Mouse (Mus musculus) hindlimb bud, embryonic 11.5 days (tissue): ENCODE measurements around the gene Pola2.

ENCODE experiments used
- DNase-seq: peaks from one replicate; pipeline ENCODE4 v3.0.0-alpha.2; 2012; ENCODE audit warnings: low read depth, low spot score; ENCODE audit errors: extremely low spot score

Gene Pola2

GRCm38 (mm10) chr19:5911430-5912102, 52.4 kb downstream of the Pola2 start:
- no peak for DNase-seq

GRCm38 (mm10) chr19:5910221-5910620, 53.8 kb downstream of the Pola2 start:
- no peak for DNase-seq

GRCm38 (mm10) chr19:5907275-5907674, 56.7 kb downstream of the Pola2 start:
- DNase-seq: no peak

- DNase-seq: peak; percentile 82
Measured at GRCm38 (mm10) chr19:5894002-5894678, 69.9 kb downstream of the Pola2 start, which contains the start of gene Tigd3. TSS of gene Tigd3 (minus strand) at chr19:5894149.

GRCm38 (mm10) chr19:5893282-5894001, 70.6 kb downstream of the Pola2 start:
- no peak for DNase-seq

GRCm38 (mm10) chr19:5892735-5893134, 71.3 kb downstream of the Pola2 start:
- no peak for DNase-seq

GRCm38 (mm10) chr19:5892262-5892661, 71.7 kb downstream of the Pola2 start:
- DNase-seq: no peak

GRCm38 (mm10) chr19:5891521-5892258, 72.3 kb downstream of the Pola2 start:
- no peak for DNase-seq
